Mouse (Mus musculus) MEL (cell line): ENCODE data around the gene Rnf181. TPM values are rescaled to one million over a fixed set of nuclear protein-coding genes. Genes with fewer than 3 reads are reported as not detected.

Experiments
- DNase-seq: peaks from one replicate; pipeline ENCODE4 v3.0.0; 2011; ENCODE audit warnings: low read depth, low spot score
- H3K27ac ChIP-seq: 2 replicates; pipeline ENCODE4 v1.5.1; 2012; ENCODE audit warnings: low read depth, mild to moderate bottlenecking, control low read depth, low read length, moderate library complexity; ENCODE audit not compliant: control insufficient read depth
- H3K27me3 ChIP-seq, 2 experiments: fragments of 150-350 bp in 1 of 2; sonication (generic) in 1 of 2; 2 replicates each; pipeline ENCODE4 v1.6.1; 2012; ENCODE audit warnings: low read length in 2 of 2, mild to moderate bottlenecking in 2 of 2, improper control_type of control experiment in 1 of 2, moderate library complexity in 1 of 2; ENCODE audit not compliant: insufficient read depth in 2 of 2, control insufficient read depth in 1 of 2
- H3K36me3 ChIP-seq, 2 experiments: 2 replicates each; pipeline ENCODE4 v1.6.1; 2012 to 2014; ENCODE audit warnings: low read length in 2 of 2, improper control_type of control experiment in 1 of 2, inconsistent platforms in 1 of 2, mild to moderate bottlenecking in 1 of 2; ENCODE audit not compliant: insufficient read depth in 2 of 2, control insufficient read depth in 1 of 2
- H3K4me1 ChIP-seq, 2 experiments: fragments of 150-350 bp in 1 of 2; sonication (generic) in 1 of 2; 2 replicates each; pipeline ENCODE4 v1.6.1; 2012; ENCODE audit warnings: low read length in 2 of 2, improper control_type of control experiment in 1 of 2, mild to moderate bottlenecking in 1 of 2; ENCODE audit not compliant: insufficient read depth in 2 of 2, control insufficient read depth in 1 of 2
- H3K4me3 ChIP-seq, 2 experiments: fragments of 150-350 bp in 1 of 2; sonication (generic) in 1 of 2; 2 replicates each; pipeline ENCODE4 v1.5.1; 2012; ENCODE audit warnings: low read depth in 2 of 2, low read length in 2 of 2, mild to moderate bottlenecking in 2 of 2, moderate library complexity in 2 of 2, control low read depth in 1 of 2, improper control_type of control experiment in 1 of 2; ENCODE audit not compliant: control insufficient read depth in 1 of 2, insufficient read depth in 1 of 2
- H3K79me2 ChIP-seq: 2 replicates; pipeline ENCODE4 v1.6.1; 2012; ENCODE audit warnings: mild to moderate bottlenecking, low read length, moderate library complexity; ENCODE audit not compliant: control insufficient read depth, poor library complexity, insufficient read depth
- H3K9ac ChIP-seq: 2 replicates; pipeline ENCODE4 v1.6.1; 2012; ENCODE audit warnings: low read depth, mild to moderate bottlenecking, control low read depth, low read length, moderate library complexity; ENCODE audit not compliant: control insufficient read depth, poor library complexity, severe bottlenecking
- H3K9me3 ChIP-seq: fragments of 150-350 bp; sonication (generic); replicated peaks from 2 replicates; pipeline ENCODE4 v1.6.1; 2012; ENCODE audit warnings: mild to moderate bottlenecking, low read length, improper control_type of control experiment, moderate library complexity; ENCODE audit not compliant: insufficient read depth
- CHD1 ChIP-seq: IDR thresholded peaks from 2 replicates; pipeline ENCODE4 v1.6.1; 2012; ENCODE audit warnings: low read depth, mild to moderate bottlenecking, inconsistent platforms, low read length, improper control_type of control experiment
- CTCF ChIP-seq, 3 experiments: IDR thresholded peaks in 2 of 3; conservative IDR thresholded peaks in 1 of 3; 2 replicates each; pipeline ENCODE4 v1.5.1; 2011 to 2012; ENCODE audit warnings: low read length in 3 of 3, low read depth in 2 of 3, mild to moderate bottlenecking in 2 of 3, improper control_type of control experiment in 1 of 3, inconsistent platforms in 1 of 3, mixed read lengths in 1 of 3, moderate library complexity in 1 of 3; ENCODE audit not compliant: control insufficient read depth in 1 of 3, insufficient read depth in 1 of 3, poor library complexity in 1 of 3, severe bottlenecking in 1 of 3
- ELF1 ChIP-seq: IDR thresholded peaks from 2 replicates; pipeline ENCODE4 v1.6.1; 2014; ENCODE audit warnings: low read depth, mild to moderate bottlenecking, inconsistent platforms, low read length, improper control_type of control experiment, moderate library complexity
- ETS1 ChIP-seq: IDR thresholded peaks from 2 replicates; pipeline ENCODE4 v1.6.1; 2012; ENCODE audit warnings: low read depth, mild to moderate bottlenecking, inconsistent platforms, low read length, improper control_type of control experiment, moderate library complexity
- GABPA ChIP-seq: IDR thresholded peaks from 2 replicates; pipeline ENCODE4 v1.6.1; 2012; ENCODE audit warnings: low read depth, mild to moderate bottlenecking, inconsistent platforms, low read length, improper control_type of control experiment, moderate library complexity
- GATA1 ChIP-seq: IDR thresholded peaks from 2 replicates; pipeline ENCODE4 v1.6.1; 2011; ENCODE audit warnings: low read depth, low read length, improper control_type of control experiment
- HCFC1 ChIP-seq: IDR thresholded peaks from 2 replicates; pipeline ENCODE4 v1.6.1; 2012; ENCODE audit warnings: low read depth, mild to moderate bottlenecking, inconsistent platforms, low read length, improper control_type of control experiment, moderate library complexity
- JUND ChIP-seq: IDR thresholded peaks from 2 replicates; pipeline ENCODE4 v1.6.1; 2011; ENCODE audit warnings: low read depth, mild to moderate bottlenecking, improper control_type of control experiment, low read length
- MAFK ChIP-seq: IDR thresholded peaks from 2 replicates; pipeline ENCODE4 v1.6.1; 2011; ENCODE audit warnings: low read depth, mild to moderate bottlenecking, low read length, improper control_type of control experiment, borderline replicate concordance
- MAX ChIP-seq: IDR thresholded peaks from 2 replicates; pipeline ENCODE4 v1.6.1; 2011; ENCODE audit warnings: low read length, improper control_type of control experiment
- MAZ ChIP-seq: IDR thresholded peaks from 2 replicates; pipeline ENCODE4 v1.6.1; 2012; ENCODE audit warnings: low read depth, mild to moderate bottlenecking, inconsistent platforms, low read length, improper control_type of control experiment
- MEF2A ChIP-seq: IDR thresholded peaks from 2 replicates; pipeline ENCODE4 v1.6.1; 2014; ENCODE audit warnings: low read depth, mild to moderate bottlenecking, inconsistent platforms, low read length, improper control_type of control experiment; ENCODE audit not compliant: poor library complexity, insufficient replicate concordance, severe bottlenecking; ENCODE audit errors: extremely low read depth
- MYB ChIP-seq: IDR thresholded peaks from 2 replicates; pipeline ENCODE4 v1.6.1; 2011; ENCODE audit warnings: mild to moderate bottlenecking, low read depth, low read length, improper control_type of control experiment
- MYC ChIP-seq: IDR thresholded peaks from 2 replicates; pipeline ENCODE4 v1.6.1; 2011; ENCODE audit warnings: low read depth, mild to moderate bottlenecking, low read length, improper control_type of control experiment, moderate library complexity
- NELFE ChIP-seq: IDR thresholded peaks from 2 replicates; pipeline ENCODE4 v1.6.1; 2011; ENCODE audit warnings: low read depth, low read length, improper control_type of control experiment
- POLR2A ChIP-seq, 2 experiments: IDR thresholded peaks; 2 replicates each; pipeline ENCODE4 v1.6.1; 2011 to 2012; ENCODE audit warnings: low read length in 2 of 2, mild to moderate bottlenecking in 2 of 2, control low read depth in 1 of 2, improper control_type of control experiment in 1 of 2, low read depth in 1 of 2, moderate library complexity in 1 of 2; ENCODE audit not compliant: control insufficient read depth in 1 of 2, insufficient read depth in 1 of 2, poor library complexity in 1 of 2
- POLR2AphosphoS2 ChIP-seq: IDR thresholded peaks from 2 replicates; pipeline ENCODE4 v1.6.1; 2011; ENCODE audit warnings: low read length, improper control_type of control experiment
- POLR2AphosphoS5 ChIP-seq: IDR thresholded peaks from 2 replicates; pipeline ENCODE4 v1.6.1; 2012; ENCODE audit warnings: low read depth, borderline replicate concordance, mild to moderate bottlenecking, inconsistent platforms, low read length, moderate library complexity, mixed read lengths
- RAD21 ChIP-seq: IDR thresholded peaks from 2 replicates; pipeline ENCODE4 v1.6.1; 2011; ENCODE audit warnings: mild to moderate bottlenecking, low read depth, low read length, improper control_type of control experiment
- SIN3A ChIP-seq: IDR thresholded peaks from 2 replicates; pipeline ENCODE4 v1.6.1; 2012; ENCODE audit warnings: low read length, improper control_type of control experiment, inconsistent platforms
- TAL1 ChIP-seq: IDR thresholded peaks from 2 replicates; pipeline ENCODE4 v1.6.1; 2012; ENCODE audit warnings: mild to moderate bottlenecking, inconsistent platforms, low read length, moderate library complexity, mixed read lengths
- TBP ChIP-seq: IDR thresholded peaks from 2 replicates; pipeline ENCODE4 v1.8.0; 2011; ENCODE audit warnings: low read depth, low read length, improper control_type of control experiment
- UBTF ChIP-seq: IDR thresholded peaks from 2 replicates; pipeline ENCODE4 v1.6.1; 2012; ENCODE audit warnings: low read depth, mild to moderate bottlenecking, inconsistent platforms, low read length, improper control_type of control experiment, moderate library complexity, borderline replicate concordance; ENCODE audit not compliant: insufficient read depth
- USF1 ChIP-seq: IDR thresholded peaks from 2 replicates; pipeline ENCODE4 v1.6.1; 2014; ENCODE audit warnings: low read depth, mild to moderate bottlenecking, inconsistent platforms, low read length, improper control_type of control experiment, moderate library complexity
- USF2 ChIP-seq, 2 experiments: IDR thresholded peaks; 2 replicates each; pipeline ENCODE4 v1.6.1; 2011 to 2012; ENCODE audit warnings: improper control_type of control experiment in 2 of 2, low read length in 2 of 2, borderline replicate concordance in 1 of 2, inconsistent platforms in 1 of 2, low read depth in 1 of 2, mild to moderate bottlenecking in 1 of 2; ENCODE audit not compliant: insufficient read depth in 1 of 2
- ZC3H11A ChIP-seq: IDR thresholded peaks from 2 replicates; pipeline ENCODE4 v1.6.1; 2012; ENCODE audit warnings: low read depth, mild to moderate bottlenecking, inconsistent platforms, low read length, improper control_type of control experiment
- ZKSCAN1 ChIP-seq: IDR thresholded peaks from 2 replicates; pipeline ENCODE4 v1.6.1; 2012; ENCODE audit warnings: low read depth, mild to moderate bottlenecking, inconsistent platforms, low read length, improper control_type of control experiment, moderate library complexity
- ZMIZ1 ChIP-seq: IDR thresholded peaks from 2 replicates; pipeline ENCODE4 v1.6.1; 2012; ENCODE audit warnings: low read depth, mild to moderate bottlenecking, inconsistent platforms, low read length, improper control_type of control experiment, moderate library complexity
- ZNF384 ChIP-seq: IDR thresholded peaks from 2 replicates; pipeline ENCODE4 v1.6.1; 2012; ENCODE audit warnings: low read depth, mild to moderate bottlenecking, inconsistent platforms, low read length, improper control_type of control experiment
- polyA plus RNA-seq, 2 experiments: library from polyadenylated mRNA; stranded (reverse) in 1 of 2; unstranded in 1 of 2; fragments of >175 nt in 1 of 2; fragments of >200 nt in 1 of 2; gene quantifications; 2 replicates each; pipeline versions ENCODE4 v1.2.1 to v1.2.4; 2012; ENCODE audit warnings: low replicate concordance in 2 of 2, low read depth in 1 of 2; ENCODE audit not compliant: insufficient read length in 2 of 2, insufficient read depth in 1 of 2, missing spikeins in 1 of 2
- total RNA-seq: library from RNA; depleted of rRNA; stranded (reverse); fragments of 300-350 nt; gene quantifications from 2 replicates; pipeline ENCODE4 v1.2.3, GENCODE M21; 2012

Rnf181 gene
- total and polyA plus RNA-seq, 3 experiments = 47.2 to 268 (median 107) TPM

DNA sequence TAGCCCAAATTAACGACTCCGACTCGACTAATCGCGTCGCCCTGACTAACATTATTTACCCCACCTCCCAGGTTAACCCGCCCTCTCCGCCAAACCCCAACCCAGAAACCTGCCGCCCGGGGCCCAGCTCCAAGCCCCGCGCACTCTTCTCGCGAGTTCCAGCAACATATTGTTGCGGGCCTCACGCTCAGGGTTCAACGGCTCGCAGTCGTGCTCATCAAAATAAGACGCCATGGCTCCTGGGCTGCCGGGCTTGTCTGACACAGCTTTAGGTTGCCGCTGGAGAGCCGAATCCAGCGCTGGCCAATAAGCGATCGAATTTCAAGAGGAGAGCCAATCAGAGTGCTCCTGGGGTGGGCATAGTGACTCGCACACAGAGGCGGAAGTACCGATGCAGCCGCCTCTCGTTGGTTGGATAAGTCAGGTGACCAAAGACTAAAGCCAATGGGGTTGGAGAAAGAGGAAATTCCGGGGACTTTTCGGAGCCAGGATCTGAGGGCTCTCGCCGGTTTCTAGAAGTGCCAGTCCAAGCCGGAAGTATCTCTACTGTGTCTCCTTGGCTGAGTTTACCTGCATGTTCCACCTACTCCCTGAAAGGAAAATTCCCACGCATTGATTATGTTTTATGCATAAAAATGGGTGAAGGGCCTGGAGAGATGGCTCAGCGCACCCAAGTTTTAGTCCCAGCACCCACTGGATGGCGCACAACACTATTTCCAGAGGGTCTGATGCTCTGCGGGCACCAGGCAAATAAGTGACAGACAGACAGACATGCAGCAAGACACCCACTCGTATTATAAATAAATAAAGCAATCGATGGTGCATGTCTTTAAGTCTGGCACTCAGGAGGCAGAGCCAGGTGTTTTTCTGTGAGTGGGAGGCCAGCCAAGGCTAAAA is 4.4 kb downstream of the Rnf181 start (continued):
- TF ChIP-seq ZNF384 (no peak), GATA1 (no peak), GABPA (no peak), HCFC1 (peak; percentile 84), USF1 (peak; percentile 99), CTCF (IDR thresholded peaks at IDR 0.05 in 2 of 3, conservative IDR thresholded peaks at IDR 0.05 in 1 of 3; ENCODE audit: control insufficient read depth in 1 of 3, insufficient read depth in 1 of 3, low read depth in 2 of 3, low read length in 3 of 3, poor library complexity in 1 of 3, severe bottlenecking in 1 of 3) (peak in 1 of 3 experiments; percentile 30; a peak in 4 of 6 replicates), JUND (no peak), NELFE (peak; percentile 92), MEF2A (peak; percentile 9; the same call in 1 of the 2 replicates), ETS1 (0 out of 2 replicates have a peak, but pooled peaks have one; percentile 19), POLR2A (IDR thresholded peaks at IDR 0.05; ENCODE audit: control insufficient read depth in 1 of 2, insufficient read depth in 1 of 2, low read depth in 1 of 2, low read length in 2 of 2, poor library complexity in 1 of 2) (peak; percentile 59 to 95; a peak in 3 of 4 replicates), SIN3A (peak; percentile 90), TAL1 (no peak), CHD1 (no peak), ZMIZ1 (peak; percentile 95), UBTF (no peak)

GRCm38 (mm10) chr6:72361121-72361551 is 5.6 kb downstream of the Rnf181 start:
- peak overlapping the region; percentile 58 for H3K27ac ChIP-seq
- H3K36me3 ChIP-seq = peaks cover 0 to 27% of the 10 kb centered on the region in 2 experiments; a peak in 2 of 4 replicates
- H3K4me1 ChIP-seq = peaks cover 0 to 31% of the 10 kb centered on the region in 2 experiments; a peak in 2 of 4 replicates
- TF ChIP-seq POLR2AphosphoS2 (no peak), ZC3H11A (no peak), HCFC1 (no peak), MAZ (no peak), GATA1 (peak; percentile 66), NELFE (no peak), SIN3A (no peak), ELF1 (no peak), USF1 (no peak), MAFK (no peak), USF2 (IDR thresholded peaks at IDR 0.05; ENCODE audit: borderline replicate concordance in 1 of 2, insufficient read depth in 1 of 2, low read depth in 1 of 2, low read length in 2 of 2) (no peak), MYC (no peak), MEF2A (no peak), JUND (no peak), MAX (no peak), RAD21 (no peak), POLR2AphosphoS5 (no peak), ZNF384 (peak; percentile 83), TAL1 (peak; percentile 79), ZKSCAN1 (no peak), GABPA (no peak), ZMIZ1 (no peak), CTCF (IDR thresholded peaks at IDR 0.05 in 2 of 3, conservative IDR thresholded peaks at IDR 0.05 in 1 of 3; ENCODE audit: control insufficient read depth in 1 of 3, insufficient read depth in 1 of 3, low read depth in 2 of 3, low read length in 3 of 3, poor library complexity in 1 of 3, severe bottlenecking in 1 of 3) (no peak), TBP (peak; percentile 77), MYB (no peak), UBTF (no peak)

More at GRCm38 (mm10) chr6:72361121-72361551, 5.6 kb downstream of the Rnf181 start:
- Histone ChIP-seq H3K27me3 (no peaks in the 10 kb centered on the region), H3K4me3 (peak overlapping the region; percentile 80 to 84), H3K79me2 (peaks cover 8% of the 10 kb centered on the region), H3K9ac (peak overlapping the region; percentile 85), H3K9me3 (no peaks in the 10 kb centered on the region)
- DNase-seq = peak; percentile 82
